13 mouse cellular contexts compared by ENCODE assay signal in genomic region chr16:97002189-97002588, GRCm38 (mm10).
DNase-seq lines count a peak whose midpoint lies in the region; ATAC-seq lines count a peak whose summit lies in the region.
"Had no signal": no experiment of that assay in that cellular context is flagged by ENCODE, and none has a peak within 500 bp of the region (broad histone marks: within the 10 kb centered on the region; RNA-seq: fewer than 3 reads in every experiment).

No protein-coding gene starts in this region.

- H3K27me3 ChIP-seq in midbrain, embryonic 12.5 days: no peaks in the 10 kb centered on the region
- no peaks in the 10 kb centered on the region for H3K27me3 ChIP-seq in midbrain, embryonic 10.5 days (ENCODE audit: low read depth, poor library complexity, severe bottlenecking)
- H3K27me3 ChIP-seq in hindbrain, embryonic 16.5 days (replicated peaks; ENCODE audit: control insufficient read depth, insufficient read depth, low read length): no peaks in the 10 kb centered on the region
- H3K27me3 ChIP-seq: heart, embryonic 15.5 days; kidney, embryonic 15.5 days had no signal

- no peak overlapping the region for H3K4me3 ChIP-seq in midbrain, embryonic 12.5 days
- H3K4me3 ChIP-seq in midbrain, embryonic 10.5 days: no peak overlapping the region
- no peak overlapping the region for H3K4me3 ChIP-seq in hindbrain, embryonic 16.5 days (ENCODE audit: low read length)
- H3K4me3 ChIP-seq: heart, embryonic 15.5 days; kidney, embryonic 15.5 days; liver, embryonic 15.5 days; megakaryocyte, embryonic 14.5 days had no signal

- no peak for DNase-seq in midbrain, embryonic 10.5 days (ENCODE audit: low spot score)
- DNase-seq in left cerebral cortex, adult 8-10 months (ENCODE audit: low spot score in 2 of 2): peak; percentile 55 to 85
- DNase-seq in right cerebral cortex, postnatal 14 days: peak; percentile 45
- DNase-seq in urinary bladder, adult 2 months (ENCODE audit: low spot score): no peak
- no peak for DNase-seq in spleen, adult 18-20 months
- DNase-seq: embryo, embryonic 11 days had no signal

- H3K27ac ChIP-seq in midbrain, embryonic 12.5 days (replicated peaks): peak overlapping the region; percentile 81
- H3K27ac ChIP-seq in midbrain, embryonic 10.5 days (replicated peaks): no peak overlapping the region; the same call in 1 of the 2 replicates
- peak overlapping the region; percentile 60 for H3K27ac ChIP-seq in hindbrain, embryonic 16.5 days (ENCODE audit: low read depth, low read length)
- H3K27ac ChIP-seq: heart, embryonic 15.5 days; kidney, embryonic 15.5 days; liver, embryonic 15.5 days had no signal

- peak; percentile 54; the same call in 1 of the 2 replicates for ATAC-seq in midbrain, embryonic 12.5 days (ENCODE audit: low FRiP score, low read depth)
- no peak for ATAC-seq in hindbrain, embryonic 16.5 days
- ATAC-seq in inflammation-experienced regulatory T-cells, adult 6 months: no peak

- H3K9ac ChIP-seq in midbrain, embryonic 12.5 days (replicated peaks): 0 out of 2 replicates have a peak overlapping the region, but pooled peaks have one; percentile 11
- H3K9ac ChIP-seq in hindbrain, embryonic 16.5 days (ENCODE audit: low read depth, low read length): peak overlapping the region; percentile 25; the same call in 1 of the 2 replicates
- H3K9ac ChIP-seq: heart, embryonic 15.5 days; kidney, embryonic 15.5 days; liver, embryonic 15.5 days had no signal

- no peak overlapping the region for H3K4me2 ChIP-seq in midbrain, embryonic 12.5 days (replicated peaks)
- no peak overlapping the region for H3K4me2 ChIP-seq in hindbrain, embryonic 16.5 days (ENCODE audit: low read length)
- H3K4me2 ChIP-seq: heart, embryonic 15.5 days; kidney, embryonic 15.5 days; liver, embryonic 15.5 days had no signal

- H3K36me3 ChIP-seq in midbrain, embryonic 12.5 days: no peaks in the 10 kb centered on the region
- no peaks in the 10 kb centered on the region for H3K36me3 ChIP-seq in midbrain, embryonic 10.5 days
- no peaks in the 10 kb centered on the region for H3K36me3 ChIP-seq in hindbrain, embryonic 16.5 days (ENCODE audit: control insufficient read depth, insufficient read depth, low read length)
- H3K36me3 ChIP-seq: heart, embryonic 15.5 days; kidney, embryonic 15.5 days; liver, embryonic 15.5 days had no signal

- H3K4me1 ChIP-seq in midbrain, embryonic 12.5 days: peaks cover 27% of the 10 kb centered on the region
- H3K4me1 ChIP-seq in midbrain, embryonic 10.5 days: peaks cover 17% of the 10 kb centered on the region
- peaks cover 20% of the 10 kb centered on the region for H3K4me1 ChIP-seq in hindbrain, embryonic 16.5 days (ENCODE audit: control insufficient read depth, insufficient read depth, low read depth, low read length)
- H3K4me1 ChIP-seq: kidney, embryonic 15.5 days had no signal

- 46% methylated on average over 3 of the region's 3 CpGs for WGBS in midbrain, embryonic 12.5 days
- WGBS in midbrain, embryonic 10.5 days: 75% methylated on average over 3 of the region's 3 CpGs
- WGBS in hindbrain, embryonic 16.5 days: 46% methylated on average over 3 of the region's 3 CpGs

- H3K9me3 ChIP-seq in midbrain, embryonic 12.5 days: no peaks in the 10 kb centered on the region
- H3K9me3 ChIP-seq in midbrain, embryonic 10.5 days (replicated peaks): no peaks in the 10 kb centered on the region
- no peaks in the 10 kb centered on the region for H3K9me3 ChIP-seq in hindbrain, embryonic 16.5 days (ENCODE audit: control insufficient read depth, low read length)
- H3K9me3 ChIP-seq: heart, embryonic 15.5 days; kidney, embryonic 15.5 days; liver, embryonic 15.5 days; megakaryocyte, embryonic 14.5 days had no signal

Comparison
In these comparisons a context has a peak if more than half of its experiments do, and no peak if none do; other contexts are left out.
1. DNase-seq: peak in left cerebral cortex, adult 8-10 months (2 of 2) and right cerebral cortex, postnatal 14 days (single experiment); none in midbrain, embryonic 10.5 days (single experiment), urinary bladder, adult 2 months (single experiment) and spleen, adult 18-20 months (0 of 2).